Mouse (Mus musculus): ENCODE measurements around the gene Hrc.

The Hrc gene

DNA sequence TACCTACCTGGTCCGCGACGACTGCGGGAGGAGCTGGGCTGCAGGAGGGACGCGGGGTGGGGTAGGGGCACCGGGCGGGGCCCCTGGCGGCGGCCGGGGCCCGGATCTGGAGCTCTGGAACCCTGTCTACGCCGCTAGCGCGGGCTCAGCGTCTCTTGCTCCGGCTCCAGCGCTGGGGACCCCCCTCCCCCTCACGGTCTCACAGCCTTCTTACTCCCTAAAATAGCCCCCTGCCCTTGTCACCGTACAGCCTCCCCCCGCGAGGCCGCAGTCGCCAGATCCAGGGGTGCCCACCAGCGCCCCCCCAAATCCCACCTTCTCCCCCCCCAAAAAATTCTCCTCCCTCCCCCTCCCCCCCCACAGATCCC, 31.5 kb downstream of the Hrc start, which contains the start of gene Ppfia3:
Gene Ppfia3, minus strand, starts transcription at position 368 of the 368 bp plus-strand sequence.
- no peak for DNase-seq (ENCODE audit: low read depth, low spot score)

DNA sequence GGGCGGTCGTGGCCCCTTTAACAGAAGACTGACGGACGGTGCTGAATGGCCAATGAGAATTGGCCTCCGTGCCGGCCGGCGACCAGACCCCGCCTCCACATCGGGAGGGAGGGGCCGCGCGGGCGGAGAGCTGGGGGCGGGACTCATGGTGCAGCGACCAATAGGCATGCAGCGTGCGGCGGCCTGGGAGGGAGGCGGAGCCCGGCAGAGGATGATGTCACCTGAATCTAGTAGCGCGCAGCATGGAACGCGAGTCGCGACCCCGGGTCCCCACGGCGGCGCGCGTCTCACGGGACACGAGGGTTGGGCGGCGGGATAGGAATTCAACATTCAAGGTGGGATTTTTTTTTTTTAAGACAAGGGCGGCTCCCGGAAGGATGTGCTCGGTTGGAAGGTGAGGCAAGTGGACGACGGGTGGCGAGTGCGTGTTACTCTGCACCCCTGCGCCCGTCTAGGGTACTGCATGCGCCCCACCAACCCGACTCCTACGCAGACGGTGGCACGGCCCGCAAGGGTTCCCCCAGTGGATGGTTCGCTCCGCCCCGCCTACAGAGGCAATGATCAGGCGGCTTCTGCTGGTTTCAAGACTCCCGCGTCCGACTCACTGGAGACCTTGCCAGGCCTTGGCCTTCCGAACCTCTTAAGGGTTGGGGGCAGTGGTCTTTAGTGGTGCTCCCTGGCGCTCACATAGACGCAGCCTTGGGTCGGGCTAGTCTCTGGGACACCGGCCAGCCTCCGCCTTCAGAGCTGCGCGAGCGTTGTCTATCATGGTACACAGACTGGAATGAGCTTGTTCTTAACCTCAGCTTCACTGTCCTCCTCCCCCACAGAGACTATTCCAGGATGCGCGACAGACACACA, 32.2 kb downstream of the Hrc start:
- DNase-seq (ENCODE audit: low read depth, low spot score): peak; percentile 95

DNA sequence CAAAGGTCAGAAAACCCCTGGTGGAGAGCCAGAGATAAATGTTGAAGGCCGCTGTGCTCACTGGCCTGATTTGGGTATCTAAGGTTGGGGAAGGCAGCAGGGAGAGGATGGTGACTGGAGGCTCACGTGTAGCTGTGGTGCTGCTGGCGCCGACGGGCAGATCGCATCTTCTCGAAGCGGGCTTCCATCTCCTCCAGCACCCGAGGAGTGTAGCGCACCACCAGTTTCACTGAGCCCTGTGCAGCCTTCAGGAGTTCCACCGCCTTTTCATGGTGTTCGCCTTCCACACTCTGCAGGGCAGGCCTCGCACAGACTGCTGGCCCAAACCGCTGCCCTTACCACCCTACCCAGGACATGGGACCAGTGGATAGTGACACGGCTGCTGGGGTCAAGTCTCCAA, 33.1 kb downstream of the Hrc start:
- no peak for DNase-seq (ENCODE audit: low read depth, low spot score)

DNA sequence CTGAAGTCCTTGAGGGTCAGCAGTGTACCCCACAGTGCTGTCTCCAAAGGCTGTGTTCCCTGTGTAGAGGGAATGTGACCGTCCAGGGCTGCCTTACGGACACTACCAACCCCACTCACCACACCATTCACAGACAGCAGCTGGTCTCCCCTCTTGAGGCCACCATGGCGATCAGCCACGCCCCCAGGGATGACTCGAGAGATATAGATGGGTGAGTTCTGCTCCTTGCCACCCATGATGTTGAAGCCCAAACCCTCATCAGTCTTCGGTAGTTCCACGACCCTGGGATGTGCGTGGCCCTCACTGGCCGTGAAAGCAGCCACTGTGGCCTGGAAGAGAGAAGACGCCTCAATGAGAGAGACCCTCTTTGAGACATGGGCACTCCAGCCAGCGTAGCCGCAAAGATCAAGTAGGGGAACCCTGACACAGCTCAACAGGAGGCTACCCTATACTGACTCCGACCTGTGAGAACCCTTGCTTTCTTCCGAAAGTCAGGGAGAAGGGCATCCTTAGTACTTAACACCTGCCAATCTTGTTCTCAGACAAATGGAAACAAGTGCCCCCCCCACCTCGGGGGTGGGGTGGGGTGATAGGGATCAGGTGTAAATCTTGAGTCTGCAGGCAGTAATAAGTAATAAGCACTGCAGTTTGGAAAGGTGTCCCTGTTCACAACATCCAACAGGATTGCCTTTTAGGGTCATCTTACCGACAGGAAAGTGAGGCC, 34.1 kb downstream of the Hrc start:
- no peak for DNase-seq (ENCODE audit: low read depth, low spot score)

DNA sequence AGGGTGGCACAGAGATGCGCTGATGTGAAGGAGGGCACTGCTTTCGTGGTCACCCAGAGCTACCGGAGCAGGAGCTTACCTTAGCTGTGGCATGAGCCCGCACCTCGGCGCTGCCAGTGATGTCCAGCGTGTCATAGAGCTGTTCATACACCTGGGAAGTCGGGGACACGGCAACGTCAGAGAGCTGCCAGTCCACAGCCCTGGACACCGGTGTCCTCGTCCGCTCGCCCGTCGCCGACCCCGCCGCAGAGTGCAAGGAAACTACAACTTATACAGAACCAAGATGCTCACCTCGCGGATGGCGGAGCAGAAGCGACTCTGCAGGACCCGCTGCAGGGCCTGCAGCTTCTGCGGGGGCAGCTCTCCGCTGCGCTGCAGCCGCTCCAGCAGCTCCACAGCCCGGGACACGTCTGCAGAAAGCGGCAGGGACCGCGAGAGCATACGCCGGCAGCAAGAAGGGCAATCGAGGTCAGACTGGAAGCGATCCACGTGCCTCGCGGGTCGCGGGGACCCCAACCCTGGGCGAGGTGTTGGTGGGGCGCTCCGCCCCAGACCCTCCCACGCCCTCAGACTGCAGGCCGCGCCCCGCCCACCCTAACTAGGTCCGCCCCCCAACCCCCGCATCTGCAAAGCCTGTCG, 34.9 kb downstream of the Hrc start:
- DNase-seq (ENCODE audit: low read depth, low spot score): no peak

DNA sequence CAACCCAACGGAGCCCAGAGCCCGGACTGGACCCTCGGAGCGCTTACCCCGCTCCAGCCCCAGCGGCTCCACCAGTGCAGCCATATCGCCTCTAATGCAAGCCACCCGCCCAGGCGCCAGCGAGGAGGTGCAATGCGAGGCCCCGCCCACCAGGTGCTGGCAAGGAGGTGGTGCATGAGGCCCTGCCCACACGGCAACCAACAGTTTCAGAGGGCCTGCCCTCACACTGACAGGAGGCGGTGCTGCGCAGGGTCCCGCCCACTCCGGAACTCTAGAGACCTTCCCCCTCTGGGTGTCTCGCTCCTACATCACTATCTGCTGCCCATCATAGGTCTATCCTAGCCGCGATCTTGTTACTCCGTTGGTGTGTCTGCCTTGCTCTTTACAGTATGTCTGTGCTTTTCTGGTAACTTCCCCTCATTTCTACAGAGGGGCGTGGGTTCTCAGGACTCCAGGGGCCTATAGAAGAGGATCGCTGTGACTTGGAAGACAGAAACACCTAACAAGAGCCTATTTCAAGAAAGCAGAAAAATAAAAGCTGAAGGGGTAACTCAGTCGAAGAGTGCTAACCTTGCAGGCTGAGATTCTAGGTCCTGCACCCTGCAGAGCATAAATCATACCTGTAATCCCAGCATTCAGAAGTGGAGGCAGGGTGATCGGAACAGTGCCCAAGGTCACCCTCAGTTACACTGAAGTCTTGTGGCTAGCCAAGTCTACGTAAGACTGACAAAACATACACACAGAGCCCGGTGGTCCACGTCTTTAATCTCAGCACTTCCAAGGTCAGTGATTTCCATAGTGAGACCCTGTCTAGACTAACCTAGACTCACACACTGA, 35.6 kb downstream of the Hrc start, which contains the start of gene Lin7b:
Gene Lin7b, minus strand, starts transcription at position 109 of the 837 bp plus-strand sequence.
- peak; percentile 78 for DNase-seq (ENCODE audit: low read depth, low spot score)

DNA sequence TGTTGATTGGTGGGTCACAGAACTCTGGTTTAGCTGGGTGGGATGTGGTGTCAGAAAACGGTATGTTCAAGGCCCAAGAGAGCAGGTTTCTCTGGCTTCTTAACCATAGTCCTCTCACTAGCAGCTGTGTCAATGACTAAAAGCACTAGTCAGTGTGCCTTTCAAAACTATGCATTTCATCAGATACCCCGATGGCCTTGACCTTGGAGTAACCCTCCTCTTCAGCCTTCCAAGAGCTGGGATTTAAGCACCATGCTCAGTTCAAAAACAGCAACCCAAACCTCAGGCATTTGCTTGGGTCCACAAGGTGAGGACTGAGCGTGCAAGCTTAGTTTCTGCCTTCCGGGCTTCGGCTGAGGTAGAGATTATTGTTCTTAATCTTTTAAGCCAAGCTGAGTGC, 37.3 kb downstream of the Hrc start:
- no peak for DNase-seq (ENCODE audit: low read depth, low spot score)

DNA sequence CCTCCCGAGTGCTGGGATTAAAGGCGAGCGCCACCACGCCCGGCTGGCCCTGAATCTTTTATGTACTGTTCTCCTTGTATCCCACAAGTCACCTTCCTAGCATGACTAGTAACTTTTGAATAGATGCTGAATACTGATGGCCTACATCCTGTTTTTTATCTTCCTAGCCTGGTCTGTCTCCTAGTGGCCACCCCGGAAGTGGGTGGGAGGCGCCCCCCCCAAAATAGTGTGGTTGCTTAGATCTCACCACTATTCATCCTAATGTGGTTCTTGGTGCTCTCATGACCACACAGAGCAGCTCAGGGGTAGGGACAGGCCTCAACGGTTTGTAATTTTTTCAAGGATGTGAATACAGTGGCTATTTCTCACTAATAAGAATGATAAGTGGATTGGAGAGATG, 39.5 kb downstream of the Hrc start:
- DNase-seq (ENCODE audit: low read depth, low spot score): no peak

DNA sequence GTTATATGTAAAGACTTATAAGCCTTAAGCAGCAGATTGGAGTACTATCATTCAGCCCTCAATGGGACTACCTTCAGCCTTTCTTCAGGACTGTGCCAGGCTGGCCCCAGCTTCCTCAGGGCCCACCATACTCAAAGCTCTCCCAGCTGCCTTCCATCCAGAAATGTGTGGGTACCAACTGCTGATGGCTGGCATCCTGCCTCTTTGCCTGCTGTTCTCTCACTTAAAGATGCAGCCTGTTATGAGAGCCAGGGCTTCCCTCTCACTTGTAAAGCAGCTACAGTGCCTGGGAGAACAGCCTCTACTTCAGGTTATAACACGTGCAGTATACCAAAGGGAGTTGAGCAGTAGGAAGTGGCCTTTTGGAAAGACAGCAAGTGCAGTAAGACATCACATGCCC, 41.0 kb downstream of the Hrc start:
- DNase-seq (ENCODE audit: low read depth, low spot score): no peak

DNA sequence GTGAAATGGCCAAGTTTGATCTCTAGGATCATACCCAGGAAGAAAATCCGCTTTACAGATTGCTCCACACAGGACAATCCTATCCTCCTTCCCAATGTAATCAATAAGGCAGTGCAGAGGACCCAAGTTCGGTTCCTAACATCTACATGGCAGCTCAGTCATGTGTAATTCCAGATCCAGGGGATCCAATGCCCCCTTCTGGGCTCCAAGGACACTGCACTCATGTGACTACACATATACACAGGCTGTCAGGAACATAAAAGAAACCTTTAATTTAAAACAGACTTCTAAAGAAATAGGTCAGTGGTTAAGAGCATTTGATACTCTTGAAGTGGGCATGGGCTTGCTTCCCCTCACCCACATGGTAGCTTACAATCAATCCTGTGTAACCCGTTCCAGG, 51.0 kb downstream of the Hrc start:
- DNase-seq (ENCODE audit: low read depth, low spot score): no peak

All from retina, postnatal 7 days (tissue).